Mouse (Mus musculus) lung, adult 2 months (tissue): ENCODE results near the gene Prph. TPM values are rescaled to one million over a fixed set of nuclear protein-coding genes. Genes with fewer than 3 reads are reported as not detected.
"Not testable (repeated sequence)": the region's sequence is repeated elsewhere in the genome, so short reads cannot be mapped to it uniquely, and the experiment has no call there.

Experiments
- DNase-seq: peaks from one replicate; pipeline ENCODE4 v3.0.0; 2022
- H3K4me1 ChIP-seq: fragments of 200-500 bp; 2 replicates; pipeline ENCODE4 v1.6.1; 2011; ENCODE audit warnings: low read length; ENCODE audit not compliant: control insufficient read depth, insufficient read depth
- H3K4me3 ChIP-seq: fragments of 200-500 bp; replicated peaks from 2 replicates; pipeline ENCODE3; 2011; ENCODE audit warnings: low read depth, mild to moderate bottlenecking, control low read depth, low read length; ENCODE audit errors: extremely low read depth
- CTCF ChIP-seq: fragments of 200-500 bp; IDR thresholded peaks from 2 replicates; pipeline ENCODE4 v1.5.1; 2011; ENCODE audit warnings: mild to moderate bottlenecking, low read length, control low read depth; ENCODE audit not compliant: insufficient read depth
- POLR2A ChIP-seq: fragments of 200-500 bp; IDR thresholded peaks from 2 replicates; pipeline ENCODE4 v1.6.1; 2011; ENCODE audit warnings: low read depth, mild to moderate bottlenecking, control low read depth, low read length, borderline replicate concordance; ENCODE audit errors: extremely low read depth
- WGBS: fragments of 180-500 bp; shearing (Covaris S2); methylation state at CpG from one replicate; pipeline ENCODE4 v1.1.7; 2018; 5-methylcytosine and 5-hydroxymethylcytosine counted together
- polyA plus RNA-seq: library from polyadenylated mRNA; depleted of rRNA; stranded (reverse); fragments of >200 nt; gene quantifications from 2 replicates; pipeline ENCODE4 v1.2.3, GENCODE M21; 2012

The Prph gene
- polyA plus RNA-seq, 1 experiment, result 1.0 TPM

DNA sequence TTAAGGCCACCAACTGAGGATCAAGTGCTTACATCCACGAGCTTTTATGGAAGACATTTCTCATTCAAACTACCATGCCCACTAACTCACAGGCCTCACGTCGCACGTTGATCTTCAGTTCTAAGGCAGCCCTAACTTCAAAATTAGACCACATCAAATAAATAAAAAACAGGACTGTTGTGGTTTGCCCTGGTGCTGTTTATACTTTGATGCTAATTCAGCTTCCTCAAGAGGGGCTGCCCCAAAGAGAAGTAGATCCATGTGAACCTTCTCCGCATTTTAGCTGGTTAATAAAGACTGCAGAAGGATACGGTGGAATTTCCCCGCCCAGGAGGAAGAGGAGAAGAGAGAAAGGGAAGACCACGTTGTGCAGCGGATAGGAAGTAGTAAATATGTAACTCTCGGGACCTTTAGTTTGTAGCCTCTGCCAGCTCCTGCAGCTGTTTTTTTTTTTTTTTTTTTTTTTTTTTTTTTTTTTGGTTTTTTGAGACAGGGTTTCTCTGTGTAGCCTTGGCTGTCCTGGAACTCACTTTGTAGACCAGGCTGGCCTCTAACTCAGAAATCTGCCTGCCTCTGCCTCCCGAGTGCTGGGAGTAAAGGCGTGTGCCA is 10.7 kb downstream of the Prph start:
- WGBS, result 67% methylated on average over 12 of the region's 12 CpGs
- no peak overlapping the region for H3K4me3 ChIP-seq
- no peak for TF ChIP-seq CTCF
- TF ChIP-seq POLR2A, result no peak

DNA sequence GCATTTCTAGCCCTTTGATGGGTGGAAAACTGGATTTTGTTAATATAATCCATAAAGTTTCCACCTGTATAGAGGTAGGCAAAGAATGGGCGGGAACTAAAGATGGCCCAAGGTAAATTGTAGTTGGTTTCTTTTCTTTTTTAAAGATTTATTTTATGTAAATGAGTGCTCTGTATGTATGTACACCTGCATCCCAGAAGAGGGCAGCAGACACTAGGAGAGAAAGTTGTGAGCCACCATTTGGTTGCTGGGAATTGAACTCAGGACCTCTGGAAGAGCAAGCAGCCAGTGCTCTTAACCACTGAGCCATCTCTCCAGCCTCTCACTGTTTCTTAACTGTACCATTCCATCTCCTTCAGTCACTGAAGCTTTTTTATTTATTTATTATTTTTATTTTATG is 17.0 kb downstream of the Prph start:
- WGBS, result 92% methylated on average over 1 of the region's 1 CpGs
- TF ChIP-seq POLR2A, result no peak
- DNase-seq, result no peak
- Histone ChIP-seq H3K4me1 (peaks cover 5% of the 10 kb centered on the region), H3K4me3 (no peak overlapping the region)

More for the DNA sequence above, 10.7 kb downstream of the Prph start:
- DNase-seq, result no peak
- H3K4me1 ChIP-seq, result no peaks in the 10 kb centered on the region

DNA sequence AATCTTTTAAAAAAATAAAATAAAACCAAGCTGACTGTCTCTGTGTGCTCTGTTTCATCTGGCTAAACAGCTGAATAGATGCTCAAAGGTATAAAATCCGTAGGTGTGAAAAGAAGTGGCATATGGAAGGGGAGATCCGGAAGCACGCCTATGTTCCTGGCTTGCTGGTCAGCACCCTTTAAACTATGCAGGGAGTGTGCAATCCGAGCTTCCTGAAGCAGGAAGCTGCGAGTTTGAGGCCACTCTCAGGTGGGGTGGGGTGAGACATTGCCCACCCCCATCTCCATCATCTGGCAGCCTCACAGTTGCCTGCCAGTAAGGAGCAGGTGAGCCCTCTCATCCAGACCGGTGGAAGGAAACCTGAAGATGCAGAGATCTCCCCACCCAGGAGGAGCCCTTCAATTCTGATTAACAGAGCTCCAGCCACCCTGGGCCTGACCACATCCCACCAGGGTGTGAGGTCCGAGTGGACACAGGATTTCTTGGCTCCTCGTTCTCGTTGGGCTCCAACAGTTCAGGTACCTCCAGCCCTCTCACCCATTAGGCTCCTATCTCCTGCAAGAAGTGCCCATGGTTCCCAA is 19.1 kb downstream of the Prph start, which contains the start of gene Troap:
TSS of gene Troap (plus strand) at position 557 of the 581 bp plus-strand sequence.
- WGBS, result 13% methylated on average over 9 of the region's 9 CpGs
- TF ChIP-seq CTCF (no peak), POLR2A (no peak)
- Histone ChIP-seq H3K4me3 (peak within 1 kb of the TSS; percentile 68), H3K4me1 (peaks cover 5% of the 10 kb centered on the region)
- DNase-seq, result no peak

DNA sequence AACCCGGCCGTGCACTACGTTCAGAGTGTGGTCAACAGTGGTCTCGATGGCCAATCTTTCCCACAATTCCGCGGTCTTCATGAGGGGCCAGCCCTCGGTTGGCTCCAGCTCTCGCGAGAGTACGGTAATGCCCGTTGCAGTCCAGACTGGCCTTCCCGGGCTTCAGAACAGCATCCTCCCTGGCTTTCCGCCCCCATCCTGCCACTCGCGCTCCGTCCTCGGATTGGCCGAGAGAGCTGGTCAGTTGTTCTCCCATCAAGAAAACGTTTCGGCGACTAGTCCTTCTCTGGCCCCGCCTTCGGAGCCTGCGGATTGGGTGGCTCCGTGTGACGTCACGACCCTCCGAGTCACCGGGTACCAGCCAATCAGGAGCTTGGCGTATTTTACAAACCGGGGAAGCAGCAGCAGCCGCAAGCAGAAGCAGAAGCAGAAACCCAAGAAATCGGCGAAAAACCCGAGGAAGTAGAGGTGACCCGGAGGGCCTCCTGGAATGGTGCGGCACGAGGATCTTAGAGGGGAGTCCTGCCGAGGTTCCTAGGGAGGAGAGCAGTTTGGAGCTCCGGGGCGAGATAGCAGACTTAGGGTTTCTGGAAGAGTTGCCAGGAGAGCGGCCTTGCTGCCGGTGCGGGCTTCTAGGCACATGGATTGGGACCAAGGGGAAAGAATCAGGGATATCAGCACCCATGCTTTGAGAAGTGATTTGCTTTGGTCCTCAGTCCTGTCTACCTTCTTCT is 19.8 kb downstream of the Prph start:
- Histone ChIP-seq H3K4me3 (peak overlapping the region; percentile 68), H3K4me1 (peaks cover 5% of the 10 kb centered on the region)
- peak; percentile 98 for DNase-seq
- no peak for TF ChIP-seq CTCF
- TF ChIP-seq POLR2A, result peak; percentile 81; the same call in 1 of the 2 replicates
- under 1% methylated on average over 44 of the region's 44 CpGs for WGBS

DNA sequence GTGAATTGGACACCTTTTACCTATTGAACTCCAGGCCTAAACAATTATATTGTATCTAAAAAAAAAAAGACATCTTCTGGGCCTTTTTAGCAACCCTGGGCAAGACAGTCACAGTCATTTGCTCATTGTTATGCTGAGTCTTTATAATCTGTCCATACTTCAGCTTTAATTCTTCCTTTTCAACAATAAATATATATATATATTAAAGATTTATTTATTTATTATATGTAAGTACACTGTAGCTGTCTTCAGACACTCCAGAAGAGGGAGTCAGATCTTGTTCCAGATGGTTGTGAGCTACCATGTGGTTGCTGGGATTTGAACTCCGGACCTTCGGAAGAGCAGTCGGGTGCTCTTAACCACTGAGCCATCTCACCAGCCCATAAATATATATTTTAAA is 21.0 kb downstream of the Prph start:
- WGBS, result 93% methylated on average over 3 of the region's 3 CpGs
- H3K4me1 ChIP-seq, DNase-seq, H3K4me3 ChIP-seq: not testable (repeated sequence)

DNA sequence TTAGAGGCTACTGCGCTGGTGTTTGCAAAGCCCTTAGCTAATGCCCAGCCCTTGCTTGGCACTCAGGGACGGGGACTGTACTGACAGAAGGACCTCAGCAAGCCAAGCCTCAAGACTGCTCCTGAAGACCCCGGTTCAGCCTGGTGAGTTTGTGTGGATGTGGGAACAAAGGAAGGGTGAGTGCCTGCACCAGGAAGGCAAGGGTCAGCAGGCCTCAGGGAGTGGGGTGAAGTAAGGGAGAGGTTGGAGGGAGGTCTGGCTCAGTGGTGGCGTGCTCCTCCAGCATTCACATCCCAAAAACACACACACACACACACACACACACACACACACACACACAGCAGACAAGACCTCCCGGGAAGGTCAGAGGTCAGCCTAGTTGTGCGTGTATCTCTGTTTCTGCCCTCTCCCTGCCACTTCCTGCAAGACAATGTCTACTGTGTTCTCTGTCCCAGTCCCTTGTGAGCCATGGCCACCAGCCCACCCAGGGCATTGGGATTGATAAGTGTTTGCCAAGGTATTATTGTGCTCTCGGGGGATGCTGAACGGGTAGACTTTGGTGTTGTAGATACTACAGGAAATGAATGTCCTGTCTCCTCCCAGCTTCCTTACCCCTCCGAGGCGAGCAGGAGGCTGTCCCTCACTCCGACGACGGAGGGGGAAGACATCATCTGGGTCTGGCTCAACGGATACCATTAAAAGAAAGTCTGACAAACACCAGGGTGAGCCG is 23.4 kb downstream of the Prph start:
- H3K4me3 ChIP-seq, result no peak overlapping the region
- 67% methylated on average over 15 of the region's 15 CpGs for WGBS
- TF ChIP-seq POLR2A, result no peak
- no peak for TF ChIP-seq CTCF
- no peak for DNase-seq
- peaks cover 5% of the 10 kb centered on the region for H3K4me1 ChIP-seq

DNA sequence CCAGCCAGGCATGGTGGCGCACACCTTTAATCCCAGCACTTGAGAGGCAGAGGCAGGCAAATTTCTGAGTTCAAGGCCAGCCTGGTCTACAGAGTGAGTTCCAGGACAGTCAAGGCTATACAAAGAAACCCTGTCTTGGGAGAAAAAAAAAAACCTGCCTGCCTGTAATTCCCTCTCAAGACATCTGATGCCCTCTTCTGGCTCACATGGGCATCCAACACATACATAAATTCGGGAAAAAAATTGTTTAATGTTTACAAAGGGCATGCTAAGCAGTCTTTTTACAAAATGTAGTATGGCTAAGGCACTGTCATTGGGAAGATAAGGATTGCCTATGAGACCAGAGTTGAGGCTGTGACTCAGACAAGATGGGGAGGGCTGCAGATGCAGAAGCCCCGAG is 24.8 kb downstream of the Prph start:
- Histone ChIP-seq H3K4me1 (no peaks in the 10 kb centered on the region; the same call in 1 of the 2 replicates), H3K4me3 (no peak overlapping the region)
- WGBS, result 71% methylated on average over 3 of the region's 3 CpGs
- no peak for TF ChIP-seq POLR2A
- TF ChIP-seq CTCF, result no peak
- DNase-seq, result no peak

DNA sequence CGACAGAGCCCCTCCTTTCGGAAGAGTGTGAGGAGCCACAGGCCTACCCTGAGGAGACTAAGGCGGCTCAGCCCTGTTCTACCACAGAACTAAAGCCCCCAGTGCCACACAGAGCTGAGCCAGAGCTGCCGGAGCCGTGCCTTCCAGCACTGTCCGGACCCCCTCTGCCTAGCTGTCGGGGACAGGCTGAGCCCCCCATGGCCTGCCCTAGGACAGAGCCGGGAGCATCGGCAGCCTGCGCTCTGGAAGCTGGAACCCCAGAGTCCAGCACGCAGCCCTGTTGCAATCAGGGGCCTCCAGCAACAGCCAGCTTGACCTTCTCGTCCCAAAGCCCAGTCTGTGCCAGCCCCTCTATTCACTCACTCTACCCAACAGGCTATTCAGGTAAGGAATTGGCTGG is 27.3 kb downstream of the Prph start:
- TF ChIP-seq CTCF (no peak), POLR2A (no peak)
- H3K4me1 ChIP-seq, result no peaks in the 10 kb centered on the region
- DNase-seq, result no peak
- H3K4me3 ChIP-seq, result no peak overlapping the region
- WGBS, result 95% methylated on average over 12 of the region's 12 CpGs

DNA sequence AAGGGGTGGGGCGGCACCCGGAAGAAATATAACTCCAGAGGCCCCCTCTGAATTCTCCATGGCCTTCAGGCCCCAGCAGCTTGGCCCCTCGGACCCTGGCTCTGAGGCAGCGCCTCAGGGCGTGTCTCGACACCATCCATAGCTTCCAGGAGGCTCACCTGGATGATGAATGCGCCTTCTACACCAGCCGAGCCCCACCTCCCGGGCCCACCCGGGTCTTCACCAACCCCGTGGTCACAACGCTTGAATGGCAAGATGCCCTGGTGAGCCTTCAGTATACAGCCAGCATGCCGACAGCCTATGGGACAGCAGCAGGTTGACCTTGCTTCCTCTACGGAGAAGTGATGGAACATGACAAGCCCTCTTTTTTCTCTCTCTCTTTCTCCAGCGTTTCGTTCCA is 27.9 kb downstream of the Prph start:
- H3K4me3 ChIP-seq, result no peak overlapping the region
- WGBS, result 91% methylated on average over 16 of the region's 16 CpGs
- H3K4me1 ChIP-seq, result no peaks in the 10 kb centered on the region
- DNase-seq, result no peak
- no peak for TF ChIP-seq CTCF
- no peak for TF ChIP-seq POLR2A
